Mouse (Mus musculus): Measurements from ENCODE around the gene Rpl41.
"Not testable (repeated sequence)": the region's sequence is repeated elsewhere in the genome, so short reads cannot be mapped to it uniquely, and the experiment has no call there.

DNA sequence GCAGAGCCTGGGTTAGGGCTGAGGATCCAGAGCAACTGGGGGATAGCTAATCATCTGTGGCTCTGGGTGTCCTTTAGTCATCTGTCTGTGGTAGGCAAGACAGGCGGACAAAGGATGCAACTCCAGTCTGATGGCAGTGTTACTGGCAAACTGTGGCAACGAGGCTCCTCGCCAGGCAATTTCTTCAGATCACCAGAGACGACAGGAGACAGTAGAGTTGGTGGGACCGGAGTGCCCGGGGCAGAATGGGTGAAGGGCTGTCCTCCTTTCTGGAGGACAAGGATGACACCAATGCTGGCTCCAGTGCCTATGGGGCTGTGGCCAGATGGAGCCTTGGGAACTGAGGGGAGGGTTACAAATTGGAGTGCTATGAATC is 565 bp upstream of the Rpl41 start:
- TF ChIP-seq EP300, CTCF (IDR thresholded peaks at IDR 0.05; ENCODE audit: low read depth): not testable (repeated sequence)

Measured in liver, postnatal 0 days (tissue).